Mouse (Mus musculus) erythroblast, embryonic 14.5 days (primary cell): ENCODE data around the gene Slc50a1.

Experiments
- GATA1 ChIP-seq: IDR thresholded peaks from 2 replicates; pipeline ENCODE4 v1.6.1; 2012; ENCODE audit warnings: low read length, inconsistent platforms, mixed read lengths
- TAL1 ChIP-seq: IDR thresholded peaks from 3 replicates; pipeline ENCODE4 v1.6.1; 2012; ENCODE audit warnings: low read length, inconsistent platforms, mixed read lengths

DNA sequence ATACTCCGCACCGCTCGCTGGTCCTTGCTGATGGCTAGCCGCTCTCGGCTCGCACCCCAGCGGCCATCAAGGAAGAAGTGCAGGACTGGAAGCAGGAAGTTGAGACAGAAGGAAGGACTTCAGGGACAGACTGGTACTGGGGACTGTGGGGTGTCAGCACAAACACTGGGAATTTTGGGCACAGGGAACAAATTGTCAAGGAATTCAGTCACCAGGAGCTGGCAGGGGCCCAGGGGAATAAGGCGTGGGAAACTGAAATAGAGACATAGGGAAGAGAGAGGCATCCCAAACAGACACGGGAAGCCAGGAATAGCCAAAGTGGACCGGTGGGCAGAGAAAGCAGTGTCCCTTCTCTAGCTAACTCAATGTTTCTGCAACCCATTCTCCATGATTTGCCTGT lies 33.9 kb downstream of the Slc50a1 start:
- TF ChIP-seq TAL1, result no peak
- no peak for TF ChIP-seq GATA1
